Mouse (Mus musculus): ENCODE measurements around the gene Slc38a8. TPM values are rescaled to one million over a fixed set of nuclear protein-coding genes. Genes with fewer than 3 reads are reported as not detected.
A peak's percentile ranks its signal among the peaks of the same experiment; 100 is the strongest.

Slc38a8 gene
- total and polyA plus RNA-seq, 3 experiments: 0.11 TPM; not detected in 2

DNA sequence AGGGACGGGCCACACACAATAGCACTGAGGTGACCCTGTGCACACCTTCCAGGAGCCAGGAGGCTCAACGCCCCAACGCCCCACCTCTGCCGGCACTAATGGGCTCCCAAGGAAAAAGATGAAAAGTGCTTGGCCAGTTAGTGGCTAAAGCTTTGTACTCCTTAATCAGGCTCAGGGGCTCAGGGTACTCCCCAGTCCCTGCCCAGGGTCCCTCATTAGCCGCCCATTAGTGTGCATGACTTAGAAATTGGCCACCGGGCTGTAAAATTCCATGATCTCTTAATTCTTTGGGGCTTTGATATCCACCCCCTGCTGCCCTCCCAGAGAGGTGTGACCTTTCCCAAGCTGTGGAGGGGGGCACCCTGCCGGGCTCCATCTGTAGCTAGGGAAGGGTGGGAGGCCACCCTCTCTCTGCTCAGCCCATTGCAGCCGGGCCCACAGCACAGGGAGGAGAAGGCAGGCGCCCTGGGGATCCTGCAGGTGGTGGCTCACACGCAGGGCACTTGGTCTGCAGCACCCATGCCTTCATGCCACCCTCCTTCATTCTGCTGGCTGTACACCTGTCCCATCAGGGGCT is 1.8 kb upstream of the Slc38a8 start:
- DNase-seq (ENCODE audit: low spot score): no peak
- H3K4me1 ChIP-seq (ENCODE audit: insufficient read depth, low read depth, low read length): peaks cover 29% of the 10 kb centered on the region
- H3K36me3 ChIP-seq (replicated peaks): peaks cover 42% of the 10 kb centered on the region
- no peak overlapping the region for H3K4me3 ChIP-seq (ENCODE audit: low read depth, low read length)
- ATAC-seq (ENCODE audit: extremely low read depth, insufficient number of reproducible peaks, low FRiP score, poor library complexity, severe bottlenecking): no peak
- peaks cover 28% of the 10 kb centered on the region for H3K27me3 ChIP-seq (ENCODE audit: insufficient read depth, low read length)
- no peak for TF ChIP-seq CTCF (IDR thresholded peaks at IDR 0.05; ENCODE audit: low read depth, low read length)
- no peak for TF ChIP-seq GATA1 (IDR thresholded peaks at IDR 0.05; ENCODE audit: borderline replicate concordance, low read length)
- TF ChIP-seq POLR2AphosphoS5 (IDR thresholded peaks at IDR 0.05; ENCODE audit: insufficient replicate concordance, low read depth, low read length): no peak
- TF ChIP-seq GATA2 (IDR thresholded peaks at IDR 0.05; ENCODE audit: borderline replicate concordance, low read depth, low read length): no peak
- TF ChIP-seq TAL1 (conservative IDR thresholded peaks at IDR 0.05; ENCODE audit: low read depth, low read length): no peak
- H3K9me3 ChIP-seq (replicated peaks): no peaks in the 10 kb centered on the region

DNA sequence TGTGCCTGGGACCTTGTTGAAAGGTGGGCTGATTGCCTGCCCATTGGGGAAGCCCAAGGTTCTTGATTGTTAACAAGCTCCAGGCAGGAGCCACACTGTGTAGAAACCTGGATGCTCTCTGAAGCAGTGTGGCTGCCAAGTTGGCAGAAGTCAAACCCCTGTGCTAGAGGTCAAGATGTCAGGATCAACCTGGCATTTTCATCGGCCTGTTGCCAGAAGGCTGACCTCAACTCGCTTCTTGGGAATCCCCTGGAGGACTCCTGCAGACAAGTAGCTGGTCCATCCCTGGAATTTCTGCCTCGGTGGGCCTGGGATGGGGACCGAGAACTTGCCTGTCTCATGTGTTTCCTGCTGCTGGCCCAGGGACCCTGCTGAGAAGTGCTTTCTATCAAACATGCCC is 613 bp upstream of the Slc38a8 start:
- Histone ChIP-seq H3K4me1 (ENCODE audit: insufficient read depth, low read depth, low read length) (peaks cover 29% of the 10 kb centered on the region), H3K36me3 (replicated peaks) (peaks cover 31% of the 10 kb centered on the region), H3K27me3 (ENCODE audit: insufficient read depth, low read length) (peaks cover 28% of the 10 kb centered on the region), H3K4me3 (ENCODE audit: low read depth, low read length) (no peak overlapping the region), H3K9me3 (replicated peaks) (no peaks in the 10 kb centered on the region)
- DNase-seq (ENCODE audit: low spot score): no peak
- no peak for TF ChIP-seq POLR2AphosphoS5 (IDR thresholded peaks at IDR 0.05; ENCODE audit: insufficient replicate concordance, low read depth, low read length)
- TF ChIP-seq CTCF (IDR thresholded peaks at IDR 0.05; ENCODE audit: low read depth, low read length): no peak
- no peak for TF ChIP-seq GATA2 (IDR thresholded peaks at IDR 0.05; ENCODE audit: borderline replicate concordance, low read depth, low read length)
- TF ChIP-seq GATA1 (IDR thresholded peaks at IDR 0.05; ENCODE audit: borderline replicate concordance, low read length): no peak
- ATAC-seq (ENCODE audit: extremely low read depth, insufficient number of reproducible peaks, low FRiP score, poor library complexity, severe bottlenecking): no peak

DNA sequence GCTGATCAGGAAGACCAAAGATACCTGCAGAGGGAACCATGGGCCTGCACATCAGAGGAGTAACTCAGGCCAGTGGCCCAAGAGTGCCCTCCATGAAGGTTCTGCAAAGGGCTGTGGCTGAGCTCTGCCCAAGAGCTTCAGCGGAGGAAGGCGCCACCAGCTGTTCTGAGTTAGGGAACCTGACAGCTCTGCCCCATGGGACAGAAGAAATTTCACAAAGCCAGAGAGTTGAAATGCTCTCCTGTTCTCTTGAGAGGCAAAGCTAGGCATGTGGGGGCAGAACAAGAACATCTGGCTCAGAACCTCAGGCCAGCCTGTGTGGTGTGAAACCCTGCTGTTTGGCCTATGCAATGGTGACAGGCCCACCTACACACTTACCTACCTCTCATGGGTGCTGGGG is 1.7 kb downstream of the Slc38a8 start:
- peaks cover 16% of the 10 kb centered on the region; the same call in 1 of the 2 replicates for H3K4me1 ChIP-seq (ENCODE audit: insufficient read depth, low read depth, low read length)
- TF ChIP-seq POLR2AphosphoS5 (IDR thresholded peaks at IDR 0.05; ENCODE audit: insufficient replicate concordance, low read depth, low read length) (no peak), GATA2 (IDR thresholded peaks at IDR 0.05; ENCODE audit: borderline replicate concordance, low read depth, low read length) (no peak), CTCF (IDR thresholded peaks at IDR 0.05; ENCODE audit: low read depth, low read length) (no peak), TAL1 (conservative IDR thresholded peaks at IDR 0.05; ENCODE audit: low read depth, low read length) (no peak), GATA1 (IDR thresholded peaks at IDR 0.05; ENCODE audit: borderline replicate concordance, low read length) (no peak)
- peaks cover 38% of the 10 kb centered on the region for H3K27me3 ChIP-seq (ENCODE audit: insufficient read depth, low read length)
- ATAC-seq (ENCODE audit: extremely low read depth, insufficient number of reproducible peaks, low FRiP score, poor library complexity, severe bottlenecking): no peak
- DNase-seq (ENCODE audit: low spot score): no peak
- H3K36me3 ChIP-seq (replicated peaks): peaks cover 8% of the 10 kb centered on the region
- no peaks in the 10 kb centered on the region for H3K9me3 ChIP-seq (replicated peaks)
- H3K4me3 ChIP-seq (ENCODE audit: low read depth, low read length): no peak overlapping the region

GRCm38 (mm10) chr8:119496848-119497247 is 4.7 kb downstream of the Slc38a8 start:
- Histone ChIP-seq H3K27me3 (ENCODE audit: insufficient read depth, low read length) (peaks cover 49% of the 10 kb centered on the region), H3K36me3 (replicated peaks) (no peaks in the 10 kb centered on the region), H3K9me3 (replicated peaks) (no peaks in the 10 kb centered on the region), H3K4me1 (ENCODE audit: insufficient read depth, low read depth, low read length) (peaks cover 3% of the 10 kb centered on the region; the same call in 1 of the 2 replicates), H3K4me3 (ENCODE audit: low read depth, low read length) (no peak overlapping the region)
- no peak for DNase-seq (ENCODE audit: low spot score)
- TF ChIP-seq CTCF (IDR thresholded peaks at IDR 0.05; ENCODE audit: low read depth, low read length): peak; percentile 54
- no peak for TF ChIP-seq GATA2 (IDR thresholded peaks at IDR 0.05; ENCODE audit: borderline replicate concordance, low read depth, low read length)
- ATAC-seq (ENCODE audit: extremely low read depth, insufficient number of reproducible peaks, low FRiP score, poor library complexity, severe bottlenecking): no peak

DNA sequence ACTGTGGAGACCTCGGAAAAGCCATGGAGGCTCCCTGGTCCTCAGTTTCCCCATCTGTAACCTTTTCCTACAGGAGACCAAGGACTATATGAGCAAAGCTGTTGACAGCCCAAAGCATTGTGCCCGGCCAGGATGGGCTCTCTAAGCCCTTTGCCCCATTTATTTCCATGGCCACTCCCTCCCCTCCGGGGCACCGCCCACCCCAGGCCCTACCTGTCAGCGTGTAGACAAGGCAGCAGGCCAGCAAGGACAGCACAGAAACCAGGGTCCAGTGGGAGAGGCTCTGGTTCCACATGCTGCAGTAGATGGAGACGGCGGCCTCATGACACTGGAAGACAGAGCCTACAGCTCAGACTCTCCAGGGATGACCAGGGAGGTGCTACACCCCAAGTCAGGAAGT is 14.4 kb downstream of the Slc38a8 start:
- DNase-seq (ENCODE audit: low spot score): no peak
- Histone ChIP-seq H3K4me1 (ENCODE audit: insufficient read depth, low read depth, low read length) (no peaks in the 10 kb centered on the region), H3K4me3 (ENCODE audit: low read depth, low read length) (no peak overlapping the region), H3K36me3 (replicated peaks) (no peaks in the 10 kb centered on the region), H3K27me3 (ENCODE audit: insufficient read depth, low read length) (peaks cover 20% of the 10 kb centered on the region), H3K9me3 (replicated peaks) (no peaks in the 10 kb centered on the region)
- no peak for ATAC-seq (ENCODE audit: extremely low read depth, insufficient number of reproducible peaks, low FRiP score, poor library complexity, severe bottlenecking)
- TF ChIP-seq GATA1 (IDR thresholded peaks at IDR 0.05; ENCODE audit: borderline replicate concordance, low read length) (no peak), CTCF (IDR thresholded peaks at IDR 0.05; ENCODE audit: low read depth, low read length) (no peak), TAL1 (conservative IDR thresholded peaks at IDR 0.05; ENCODE audit: low read depth, low read length) (no peak), GATA2 (IDR thresholded peaks at IDR 0.05; ENCODE audit: borderline replicate concordance, low read depth, low read length) (no peak), POLR2AphosphoS5 (IDR thresholded peaks at IDR 0.05; ENCODE audit: insufficient replicate concordance, low read depth, low read length) (no peak)

DNA sequence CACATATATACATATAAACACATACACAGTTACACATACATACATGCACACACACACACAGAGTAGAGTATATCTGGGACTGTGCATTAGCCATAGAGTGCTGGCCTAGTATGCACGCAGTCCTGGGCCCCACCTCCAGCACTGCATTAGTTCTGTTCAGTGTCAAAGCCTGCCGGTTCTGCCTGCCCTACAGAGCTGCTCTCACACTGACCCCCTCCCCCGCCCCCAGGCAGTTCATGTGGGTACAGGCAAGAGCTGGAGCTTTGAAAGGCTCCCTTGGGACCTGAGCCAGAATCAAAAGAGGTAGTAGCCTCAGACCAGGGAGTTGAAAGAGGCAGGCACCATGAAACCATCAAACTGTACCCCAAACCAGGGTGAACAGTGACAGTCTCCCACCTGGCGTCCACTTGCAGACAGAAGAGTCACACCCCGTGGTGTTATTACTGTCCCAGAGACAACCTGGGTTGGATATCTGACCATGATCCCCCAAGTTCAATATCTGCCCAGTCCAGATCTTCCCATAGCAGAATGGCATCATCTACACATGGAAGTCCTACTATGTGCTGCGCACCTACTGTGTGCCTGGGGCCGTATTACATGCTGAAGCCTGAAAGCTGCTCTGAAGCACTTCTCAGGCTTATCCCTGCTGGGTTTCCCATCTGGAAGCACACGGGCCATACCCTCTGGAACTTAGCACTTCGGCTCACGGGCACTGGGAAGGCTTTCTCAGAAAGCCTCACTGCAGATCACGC is 17.2 kb downstream of the Slc38a8 start:
- TF ChIP-seq POLR2AphosphoS5 (IDR thresholded peaks at IDR 0.05; ENCODE audit: insufficient replicate concordance, low read depth, low read length) (no peak), GATA1 (IDR thresholded peaks at IDR 0.05; ENCODE audit: borderline replicate concordance, low read length) (no peak), TAL1 (conservative IDR thresholded peaks at IDR 0.05; ENCODE audit: low read depth, low read length) (no peak), CTCF (IDR thresholded peaks at IDR 0.05; ENCODE audit: low read depth, low read length) (no peak), GATA2 (IDR thresholded peaks at IDR 0.05; ENCODE audit: borderline replicate concordance, low read depth, low read length) (no peak)
- ATAC-seq (ENCODE audit: extremely low read depth, insufficient number of reproducible peaks, low FRiP score, poor library complexity, severe bottlenecking): no peak

More for the DNA sequence above, 17.2 kb downstream of the Slc38a8 start:
- Histone ChIP-seq H3K36me3 (replicated peaks) (no peaks in the 10 kb centered on the region), H3K27me3 (ENCODE audit: insufficient read depth, low read length) (peaks cover 25% of the 10 kb centered on the region), H3K9me3 (replicated peaks) (no peaks in the 10 kb centered on the region), H3K4me1 (ENCODE audit: insufficient read depth, low read depth, low read length) (no peaks in the 10 kb centered on the region), H3K4me3 (ENCODE audit: low read depth, low read length) (no peak overlapping the region)
- DNase-seq (ENCODE audit: low spot score): no peak

All from G1E (cell line).